Mouse (Mus musculus): Measurements from ENCODE around the gene Cxcr2.

DNA sequence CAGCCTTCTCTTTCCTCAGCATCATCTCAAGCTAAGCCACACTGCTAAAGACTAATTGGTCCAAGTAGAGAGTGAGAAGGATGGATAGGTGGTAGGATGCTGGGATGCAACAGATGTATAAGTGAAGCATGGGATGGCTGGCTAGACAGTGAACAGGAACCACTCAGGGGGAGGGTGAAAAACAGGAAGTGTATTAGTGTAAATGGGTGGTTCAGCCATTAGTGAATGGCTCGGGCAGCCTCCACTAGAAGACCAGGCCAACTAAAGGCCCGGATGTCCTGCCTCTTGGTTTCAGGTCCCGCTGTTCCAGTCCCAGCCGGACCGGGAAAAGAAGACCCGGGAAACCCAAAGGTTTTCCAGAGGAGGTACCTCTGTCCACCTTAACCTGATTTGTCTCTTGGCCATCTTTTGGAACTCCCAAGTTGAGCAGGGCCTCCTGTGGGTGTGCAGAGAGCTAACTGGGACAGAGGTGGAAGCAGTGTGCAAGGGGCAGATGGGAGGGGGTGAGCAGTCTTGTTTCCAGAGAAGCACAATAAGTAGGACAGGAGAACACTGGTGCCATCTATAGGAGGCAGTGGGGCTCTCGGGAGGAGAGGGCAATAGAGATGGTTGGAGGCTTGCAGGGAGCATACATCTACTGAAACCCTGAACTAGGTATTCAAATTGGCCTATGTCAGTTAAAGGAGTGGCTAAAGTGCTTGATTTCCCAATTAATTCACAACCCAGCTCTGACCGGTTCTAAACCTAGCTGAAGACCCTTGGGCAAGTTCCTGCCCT is 22.7 kb upstream of the Cxcr2 start:
- TF ChIP-seq POLR2A (IDR thresholded peaks at IDR 0.05; ENCODE audit: control insufficient read depth, low read depth, low read length) (no peak), CTCF (IDR thresholded peaks at IDR 0.05; ENCODE audit: control insufficient read depth, insufficient read depth, insufficient replicate concordance, low read depth, low read length) (no peak)

All from testis, adult 2 months (tissue).